Comparison of ENCODE assay signal across 16 mouse cellular contexts in the genomic region with DNA sequence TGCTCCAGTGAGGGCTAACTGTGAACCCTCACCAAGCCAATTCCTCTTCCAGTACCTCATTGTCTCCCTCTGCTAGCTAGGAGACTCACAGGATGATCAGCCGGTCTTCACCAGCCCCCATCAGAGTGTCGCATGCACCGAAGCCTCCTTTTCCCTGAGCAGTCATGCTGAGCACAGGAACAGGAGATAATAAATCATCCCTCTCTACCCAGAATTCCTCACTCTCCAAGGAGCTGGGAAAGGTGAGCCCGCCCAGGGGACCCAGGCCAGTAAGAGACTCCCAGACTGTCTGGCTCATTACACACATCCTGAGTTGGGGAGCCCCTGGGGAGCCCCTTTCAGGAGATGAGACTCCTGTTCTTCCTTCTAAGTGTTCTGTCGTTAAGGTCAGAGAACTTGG.
DNase-seq lines count a peak whose midpoint lies in the region; TF ChIP-seq lines count a peak whose summit lies in the region.
"Had no signal": no experiment of that assay in that cellular context is flagged by ENCODE, and none has a peak within 500 bp of the region (broad histone marks: within the 10 kb centered on the region; RNA-seq: fewer than 3 reads in every experiment).

No protein-coding gene starts in this region.

- no peak overlapping the region for H3K4me3 ChIP-seq in kidney, adult 2 months (ENCODE audit: insufficient read depth, low read depth, low read length)
- H3K4me3 ChIP-seq: embryonic facial prominence, embryonic 13.5 days; myocyte had no signal

- no peak for TF ChIP-seq POLR2A in kidney, adult 2 months (IDR thresholded peaks at IDR 0.05; ENCODE audit: low read depth, low read length)

- no peaks in the 10 kb centered on the region; the same call in 1 of the 2 replicates for H3K27me3 ChIP-seq in kidney, adult 2 months (replicated peaks; ENCODE audit: control insufficient read depth, insufficient read depth, low read length)
- H3K27me3 ChIP-seq: embryonic facial prominence, embryonic 13.5 days had no signal

- DNase-seq in embryo, embryonic 10 days (ENCODE audit: low spot score), result peak; percentile 21
- no peak for DNase-seq in embryo, embryonic 9.5 days (ENCODE audit: extremely low spot score)
- peak; percentile 22 for DNase-seq in embryo, embryonic 10.5 days (ENCODE audit: low spot score)
- DNase-seq in kidney, adult 2 months, result peak; percentile 74
- DNase-seq in kidney, postnatal 4 days, result peak; percentile 39 to 53
- DNase-seq in B cell, adult 2 months, result no peak
- no peak for DNase-seq in gastrocnemius, postnatal 25 days
- DNase-seq in gastrocnemius, adult 18-20 months (ENCODE audit: low spot score), result no peak
- DNase-seq: cerebellum, adult 2 months; gastrocnemius, postnatal 36 days; liver; retina, postnatal 1 day; spleen, adult 18-20 months had no signal

- no peaks in the 10 kb centered on the region for H3K36me3 ChIP-seq in kidney, adult 2 months (ENCODE audit: control insufficient read depth, insufficient read depth, low read length)
- H3K36me3 ChIP-seq: embryonic facial prominence, embryonic 13.5 days; G1E had no signal

- H3K27ac ChIP-seq in kidney, adult 2 months (ENCODE audit: insufficient read depth, low read depth, low read length), result no peak overlapping the region
- H3K27ac ChIP-seq: embryonic facial prominence, embryonic 13.5 days had no signal

- no peak for TF ChIP-seq CTCF in kidney, adult 2 months (conservative IDR thresholded peaks at IDR 0.05; ENCODE audit: insufficient read depth, insufficient read length, low read depth, low read length)

- WGBS in kidney, adult 2 months, result 23% methylated on average over 5 of the region's 5 CpGs

- H3K4me1 ChIP-seq in kidney, adult 2 months (ENCODE audit: control insufficient read depth, insufficient read depth, low read length), result no peaks in the 10 kb centered on the region

Comparison
In these comparisons a context has a peak if more than half of its experiments do, and no peak if none do; other contexts are left out.
1. DNase-seq: peak in embryo, embryonic 10 days (single experiment), embryo, embryonic 10.5 days (single experiment), kidney, adult 2 months (single experiment) and kidney, postnatal 4 days (2 of 2); none in embryo, embryonic 9.5 days (single experiment), B cell, adult 2 months (0 of 2), gastrocnemius, postnatal 25 days (single experiment) and gastrocnemius, adult 18-20 months (single experiment).